Mouse (Mus musculus): ENCODE measurements at regions not wholly inside any gene's neighbourhood (a gene's known extent, or its start where the extent isn't known, plus 50 kb on each side); places are given as distances from the start of the nearest gene placed in this dataset.

GRCm38 (mm10) chr12:107844631-107845030, 158.8 kb downstream of the Bcl11b start:
- Histone ChIP-seq H3K27me3 (ENCODE audit: control insufficient read depth, insufficient read depth, low read length) (no peaks in the 10 kb centered on the region), H3K4me2 (replicated peaks; ENCODE audit: low read depth, low read length, severe bottlenecking) (no peak overlapping the region), H3K9me3 (ENCODE audit: control insufficient read depth, low read length) (no peaks in the 10 kb centered on the region), H3K4me3 (replicated peaks; ENCODE audit: low read length) (no peak overlapping the region), H3K9ac (ENCODE audit: low read depth, low read length, severe bottlenecking) (no peak overlapping the region), H3K36me3 (ENCODE audit: control insufficient read depth, insufficient read depth, low read length) (no peaks in the 10 kb centered on the region), H3K27ac (replicated peaks; ENCODE audit: low read depth, low read length) (no peak overlapping the region), H3K4me1 (ENCODE audit: control insufficient read depth, insufficient read depth, low read length) (no peaks in the 10 kb centered on the region)
- no peak for ATAC-seq (ENCODE audit: low FRiP score, low read depth)
- no peak for DNase-seq (ENCODE audit: low spot score)
- no peak for TF ChIP-seq POLR2A (IDR thresholded peaks at IDR 0.05; ENCODE audit: borderline replicate concordance, extremely low read depth, insufficient read depth, insufficient read length)
- WGBS = 93% methylated on average over 5 of the region's 5 CpGs

DNA sequence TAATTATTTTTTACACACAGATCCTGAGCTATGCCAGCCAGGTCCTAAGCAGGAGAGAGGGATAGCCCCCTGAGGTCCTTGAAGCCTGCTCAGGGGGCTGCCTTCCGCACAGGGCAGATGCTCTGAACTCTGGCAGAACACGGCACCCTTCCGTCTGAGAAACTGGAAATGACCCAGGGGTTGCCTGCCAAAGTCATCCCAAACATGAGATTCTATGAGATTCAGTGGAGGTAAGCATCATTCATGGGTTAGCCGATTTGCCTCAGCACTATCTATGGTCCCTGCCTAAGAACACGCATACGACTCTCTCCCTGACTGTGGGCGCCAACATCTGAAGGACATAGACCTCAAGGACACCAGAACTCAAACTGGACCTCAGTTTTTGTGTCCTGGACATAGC, 152.8 kb downstream of the Bcl11b start:
- DNase-seq (ENCODE audit: low spot score) = no peak
- no peaks in the 10 kb centered on the region for H3K36me3 ChIP-seq (ENCODE audit: control insufficient read depth, insufficient read depth, low read length)
- H3K9me3 ChIP-seq (ENCODE audit: control insufficient read depth, low read length) = no peaks in the 10 kb centered on the region
- H3K4me1 ChIP-seq (ENCODE audit: control insufficient read depth, insufficient read depth, low read length) = no peaks in the 10 kb centered on the region
- H3K9ac ChIP-seq (ENCODE audit: low read depth, low read length, severe bottlenecking) = no peak overlapping the region
- H3K27ac ChIP-seq (replicated peaks; ENCODE audit: low read depth, low read length) = no peak overlapping the region
- WGBS = 83% methylated on average over 7 of the region's 7 CpGs
- no peak for TF ChIP-seq POLR2A (IDR thresholded peaks at IDR 0.05; ENCODE audit: borderline replicate concordance, extremely low read depth, insufficient read depth, insufficient read length)
- ATAC-seq (ENCODE audit: low FRiP score, low read depth) = no peak
- no peak overlapping the region for H3K4me3 ChIP-seq (replicated peaks; ENCODE audit: low read length)
- no peak overlapping the region for H3K4me2 ChIP-seq (replicated peaks; ENCODE audit: low read depth, low read length, severe bottlenecking)
- H3K27me3 ChIP-seq (ENCODE audit: control insufficient read depth, insufficient read depth, low read length) = no peaks in the 10 kb centered on the region

DNA sequence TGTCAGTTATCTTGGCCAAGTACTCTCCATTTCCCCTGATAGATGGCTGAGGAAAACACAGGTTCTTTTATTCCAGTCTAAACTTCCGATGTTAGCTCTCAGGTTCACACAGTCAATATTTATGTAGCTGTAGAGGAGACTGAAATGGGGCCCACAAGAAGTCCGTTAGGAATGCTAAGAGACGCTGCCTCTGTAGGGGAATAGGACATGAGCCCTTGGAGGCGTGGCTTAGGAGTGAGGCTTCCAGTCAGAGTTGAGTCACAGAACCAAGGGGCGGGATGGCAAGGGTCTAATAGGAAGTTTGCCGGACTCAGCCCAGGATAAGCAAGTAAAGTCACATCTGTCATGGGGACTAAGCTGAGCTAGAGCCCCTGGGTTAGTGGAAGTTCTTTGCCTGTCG, 150.5 kb downstream of the Bcl11b start:
- H3K4me2 ChIP-seq (replicated peaks; ENCODE audit: low read depth, low read length, severe bottlenecking) = no peak overlapping the region
- no peak for ATAC-seq (ENCODE audit: low FRiP score, low read depth)
- DNase-seq (ENCODE audit: low spot score) = no peak
- H3K4me1 ChIP-seq (ENCODE audit: control insufficient read depth, insufficient read depth, low read length) = no peaks in the 10 kb centered on the region
- no peaks in the 10 kb centered on the region for H3K36me3 ChIP-seq (ENCODE audit: control insufficient read depth, insufficient read depth, low read length)
- H3K4me3 ChIP-seq (replicated peaks; ENCODE audit: low read length) = no peak overlapping the region
- no peaks in the 10 kb centered on the region for H3K27me3 ChIP-seq (ENCODE audit: control insufficient read depth, insufficient read depth, low read length)
- no peak overlapping the region for H3K9ac ChIP-seq (ENCODE audit: low read depth, low read length, severe bottlenecking)
- TF ChIP-seq POLR2A (IDR thresholded peaks at IDR 0.05; ENCODE audit: borderline replicate concordance, extremely low read depth, insufficient read depth, insufficient read length) = no peak
- no peaks in the 10 kb centered on the region for H3K9me3 ChIP-seq (ENCODE audit: control insufficient read depth, low read length)
- no peak overlapping the region for H3K27ac ChIP-seq (replicated peaks; ENCODE audit: low read depth, low read length)
- 66% methylated on average over 7 of the region's 7 CpGs for WGBS

GRCm38 (mm10) chr12:107855547-107855946, 147.9 kb downstream of the Bcl11b start:
- no peak for DNase-seq (ENCODE audit: low spot score)
- H3K9ac ChIP-seq (ENCODE audit: low read depth, low read length, severe bottlenecking) = no peak overlapping the region
- H3K4me2 ChIP-seq (replicated peaks; ENCODE audit: low read depth, low read length, severe bottlenecking) = no peak overlapping the region
- no peaks in the 10 kb centered on the region for H3K27me3 ChIP-seq (ENCODE audit: control insufficient read depth, insufficient read depth, low read length)
- no peak for TF ChIP-seq POLR2A (IDR thresholded peaks at IDR 0.05; ENCODE audit: borderline replicate concordance, extremely low read depth, insufficient read depth, insufficient read length)
- H3K9me3 ChIP-seq (ENCODE audit: control insufficient read depth, low read length) = no peaks in the 10 kb centered on the region
- WGBS = 47% methylated on average over 4 of the region's 4 CpGs
- no peaks in the 10 kb centered on the region for H3K4me1 ChIP-seq (ENCODE audit: control insufficient read depth, insufficient read depth, low read length)
- no peak for ATAC-seq (ENCODE audit: low FRiP score, low read depth)
- H3K27ac ChIP-seq (replicated peaks; ENCODE audit: low read depth, low read length) = no peak overlapping the region
- no peaks in the 10 kb centered on the region for H3K36me3 ChIP-seq (ENCODE audit: control insufficient read depth, insufficient read depth, low read length)
- H3K4me3 ChIP-seq (replicated peaks; ENCODE audit: low read length) = no peak overlapping the region

DNA sequence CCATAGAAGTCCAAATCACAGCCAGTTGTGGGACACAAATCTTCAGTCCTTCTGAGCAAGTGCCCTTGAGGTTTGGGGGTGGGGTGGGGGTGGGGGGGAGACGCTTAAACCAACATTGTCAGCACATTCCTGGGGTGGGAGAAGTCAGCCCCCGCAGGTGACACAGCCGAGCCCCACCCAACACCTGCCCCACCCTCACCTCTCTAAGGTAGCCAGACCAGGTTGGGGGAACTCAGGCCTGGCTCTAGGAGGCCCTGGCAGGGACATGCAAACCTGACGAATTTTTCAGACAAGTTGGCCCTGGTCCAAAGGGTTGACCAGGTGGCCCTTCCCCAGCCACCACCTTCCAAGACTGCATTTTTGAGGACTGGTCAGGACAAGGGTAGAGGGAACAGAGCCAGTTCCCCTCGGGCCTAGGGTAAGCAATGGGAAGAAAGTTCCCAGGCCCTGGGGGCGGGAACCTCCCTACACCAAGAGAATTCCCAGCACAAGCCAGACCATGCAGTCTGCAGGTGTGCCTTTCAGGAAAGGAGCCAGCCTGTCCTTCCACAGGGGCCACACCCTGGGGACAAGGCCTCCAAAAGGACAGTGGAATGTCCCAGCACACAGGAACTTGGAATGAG, 146.9 kb downstream of the Bcl11b start:
- no peak overlapping the region for H3K27ac ChIP-seq (replicated peaks; ENCODE audit: low read depth, low read length)
- no peak overlapping the region for H3K4me2 ChIP-seq (replicated peaks; ENCODE audit: low read depth, low read length, severe bottlenecking)
- DNase-seq (ENCODE audit: low spot score) (no peak), ATAC-seq (ENCODE audit: low FRiP score, low read depth) (no peak)
- H3K9me3 ChIP-seq (ENCODE audit: control insufficient read depth, low read length) = no peaks in the 10 kb centered on the region
- TF ChIP-seq POLR2A (IDR thresholded peaks at IDR 0.05; ENCODE audit: borderline replicate concordance, extremely low read depth, insufficient read depth, insufficient read length) = no peak
- H3K4me1 ChIP-seq (ENCODE audit: control insufficient read depth, insufficient read depth, low read length) = no peaks in the 10 kb centered on the region
- H3K9ac ChIP-seq (ENCODE audit: low read depth, low read length, severe bottlenecking) = no peak overlapping the region
- no peaks in the 10 kb centered on the region for H3K36me3 ChIP-seq (ENCODE audit: control insufficient read depth, insufficient read depth, low read length)
- WGBS = 56% methylated on average over 6 of the region's 6 CpGs
- H3K4me3 ChIP-seq (replicated peaks; ENCODE audit: low read length) = no peak overlapping the region
- no peaks in the 10 kb centered on the region for H3K27me3 ChIP-seq (ENCODE audit: control insufficient read depth, insufficient read depth, low read length)

Measured in limb, embryonic 14.5 days (tissue).